In the genomic region with DNA sequence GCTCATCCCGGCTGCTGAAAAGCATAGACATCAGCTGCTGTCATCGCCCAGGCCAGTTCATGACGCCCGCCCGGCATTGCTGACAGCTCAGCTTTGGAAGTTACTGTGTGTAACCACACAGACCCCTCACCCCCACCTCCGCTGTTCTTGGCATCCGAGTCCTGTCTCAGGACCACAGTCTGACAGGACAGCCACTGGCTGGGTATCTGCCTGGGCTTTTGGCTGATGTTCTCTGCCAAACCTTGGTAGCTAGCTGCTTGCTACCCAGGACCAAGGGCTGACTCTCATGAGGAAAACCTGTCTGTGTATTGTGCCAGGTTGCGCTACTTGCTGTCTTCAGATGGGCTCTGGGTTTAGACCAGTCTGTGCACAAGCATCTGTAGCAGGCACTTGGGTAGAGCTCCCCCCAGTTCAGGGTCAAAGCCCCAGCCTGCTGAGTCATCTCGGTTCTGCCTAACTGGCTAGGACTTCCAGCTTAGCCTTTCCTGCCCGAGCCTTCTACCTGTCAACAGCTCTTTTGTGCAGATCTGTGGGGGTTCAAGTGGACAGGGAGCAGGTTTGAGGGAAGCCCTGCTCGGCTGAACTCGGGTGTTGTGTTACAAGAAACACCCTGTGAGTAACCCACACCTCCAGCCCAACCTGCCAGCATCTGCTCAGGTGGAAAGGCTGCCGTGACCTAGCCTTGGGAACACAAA, we compare ENCODE assay signal across 8 mouse cellular contexts.
DNase-seq lines count a peak whose midpoint lies in the region; ATAC-seq lines count a peak whose summit lies in the region.

No protein-coding gene starts in this region.

- H3K27ac ChIP-seq in forebrain, embryonic 10.5 days: peak overlapping the region; percentile 66
- no peak overlapping the region; the same call in 1 of the 2 replicates for H3K27ac ChIP-seq in limb, embryonic 11.5 days (replicated peaks; ENCODE audit: low read depth, low read length)
- H3K27ac ChIP-seq in midbrain, embryonic 16.5 days (ENCODE audit: low read length): peak overlapping the region; percentile 58

- H3K36me3 ChIP-seq in forebrain, embryonic 10.5 days (replicated peaks): peaks cover 6% of the 10 kb centered on the region
- H3K36me3 ChIP-seq in limb, embryonic 11.5 days (ENCODE audit: control insufficient read depth, insufficient read depth, low read length): no peaks in the 10 kb centered on the region
- H3K36me3 ChIP-seq in midbrain, embryonic 16.5 days (ENCODE audit: control insufficient read depth, insufficient read depth, low read length): no peaks in the 10 kb centered on the region

- H3K27me3 ChIP-seq in forebrain, embryonic 10.5 days (ENCODE audit: poor library complexity, severe bottlenecking): no peaks in the 10 kb centered on the region
- no peaks in the 10 kb centered on the region for H3K27me3 ChIP-seq in limb, embryonic 11.5 days (ENCODE audit: control insufficient read depth, insufficient read depth, low read length)
- H3K27me3 ChIP-seq in midbrain, embryonic 16.5 days (ENCODE audit: control insufficient read depth, insufficient read depth, low read depth, low read length): no peaks in the 10 kb centered on the region

- intact Hi-C loops in heart, postnatal 36 days (cut with DNase I): no loop called here
- intact Hi-C loops in left cerebral cortex, postnatal 25 days (cut with DNase I): no loop called here

- WGBS in forebrain, embryonic 10.5 days: 47% methylated on average over 13 of the region's 13 CpGs
- WGBS in limb, embryonic 11.5 days: 53% methylated on average over 13 of the region's 13 CpGs
- 22% methylated on average over 13 of the region's 13 CpGs for WGBS in midbrain, embryonic 16.5 days

- no peak overlapping the region for H3K9ac ChIP-seq in limb, embryonic 11.5 days (ENCODE audit: low read length)
- H3K9ac ChIP-seq in midbrain, embryonic 16.5 days (ENCODE audit: low read depth, low read length): peak overlapping the region; percentile 33

- H3K4me1 ChIP-seq in forebrain, embryonic 10.5 days: peaks cover 42% of the 10 kb centered on the region
- peaks cover 14% of the 10 kb centered on the region for H3K4me1 ChIP-seq in limb, embryonic 11.5 days (ENCODE audit: control insufficient read depth, insufficient read depth, low read length)
- peaks cover 21% of the 10 kb centered on the region for H3K4me1 ChIP-seq in midbrain, embryonic 16.5 days (ENCODE audit: control insufficient read depth, insufficient read depth, low read length)

- no peaks in the 10 kb centered on the region for H3K9me3 ChIP-seq in forebrain, embryonic 10.5 days
- no peaks in the 10 kb centered on the region for H3K9me3 ChIP-seq in limb, embryonic 11.5 days (ENCODE audit: control insufficient read depth, low read length)
- no peaks in the 10 kb centered on the region for H3K9me3 ChIP-seq in midbrain, embryonic 16.5 days (replicated peaks; ENCODE audit: control insufficient read depth, low read length, poor library complexity, severe bottlenecking)

- no peak overlapping the region for H3K4me3 ChIP-seq in forebrain, embryonic 10.5 days
- H3K4me3 ChIP-seq in limb, embryonic 11.5 days (ENCODE audit: low read depth, low read length): no peak overlapping the region
- H3K4me3 ChIP-seq in midbrain, embryonic 16.5 days (ENCODE audit: low read depth, low read length): no peak overlapping the region

- peak; percentile 55 for ATAC-seq in limb, embryonic 11.5 days (ENCODE audit: insufficient number of reproducible peaks, low FRiP score, low TSS enrichment, low read depth)
- ATAC-seq in midbrain, embryonic 16.5 days: peak; percentile 72

- H3K4me2 ChIP-seq in limb, embryonic 11.5 days (ENCODE audit: low read depth, severe bottlenecking): no peak overlapping the region
- H3K4me2 ChIP-seq in midbrain, embryonic 16.5 days (ENCODE audit: low read length): peak overlapping the region; percentile 39

- peak; percentile 36 for DNase-seq in A20 (ENCODE audit: low read depth, low spot score)
- DNase-seq in adrenal gland, postnatal 10 days: peak; percentile 74
- DNase-seq in forebrain, embryonic 10.5 days (ENCODE audit: extremely low spot score, low spot score): peak; percentile 23
- peak; percentile 55 to 61 for DNase-seq in heart, postnatal 36 days
- DNase-seq in limb, embryonic 11.5 days (ENCODE audit: low spot score): peak; percentile 45
- DNase-seq in B cell, adult 2 months: no peak
- DNase-seq in left cerebral cortex, postnatal 25 days (ENCODE audit: low spot score in 2 of 2): no peak

Comparison
In these comparisons a context has a peak if more than half of its experiments do, and no peak if none do; other contexts are left out.
1. DNase-seq: peak in A20 (single experiment), adrenal gland, postnatal 10 days (single experiment), forebrain, embryonic 10.5 days (single experiment), heart, postnatal 36 days (2 of 2) and limb, embryonic 11.5 days (single experiment); none in B cell, adult 2 months (0 of 2) and left cerebral cortex, postnatal 25 days (0 of 2).